ENCODE assay signal across 22 mouse cellular contexts in genomic region chr1:171774266-171774665, GRCm38 (mm10). TPM values are rescaled to one million over a fixed set of nuclear protein-coding genes. Genes with fewer than 3 reads are reported as not detected.
DNase-seq lines count a peak whose midpoint lies in the region; ATAC-seq and TF ChIP-seq lines count a peak whose summit lies in the region.
"Had no signal": no experiment of that assay in that cellular context is flagged by ENCODE, and none has a peak within 500 bp of the region (broad histone marks: within the 10 kb centered on the region; RNA-seq: fewer than 3 reads in every experiment).

No protein-coding gene starts in this region.

- DNase-seq in midbrain, embryonic 11.5 days (ENCODE audit: low spot score, missing footprints): peak; percentile 23
- peak; percentile 69 for DNase-seq in MEL (ENCODE audit: low read depth, low spot score)
- DNase-seq in induced T-regulatory cell, adult 2 months (ENCODE audit: low read depth): peak; percentile 51
- no peak for DNase-seq in kidney, adult 11 months
- no peak for DNase-seq in heart, adult 11 months
- DNase-seq: adrenal gland, adult 2 months; adrenal gland, adult 8-10 months; adrenal gland, postnatal 10 days; adrenal gland, postnatal 14 days; adrenal gland, postnatal 25 days; adrenal gland, postnatal 36 days; B cell, adult 2 months; cerebellum, adult 11 months; cerebellum, adult 11-12 months; cerebellum, adult 18-20 months had no signal

- no peak for ATAC-seq in megakaryocyte, adult 5-6 weeks (ENCODE audit: poor library complexity, severe bottlenecking)
- ATAC-seq in midbrain, embryonic 11.5 days (ENCODE audit: low FRiP score): no peak
- ATAC-seq in midbrain, embryonic 15.5 days (replicated peaks): no peak
- ATAC-seq: Patski had no signal

- H3K27me3 ChIP-seq in megakaryocyte, embryonic 14.5 days (replicated peaks): no peaks in the 10 kb centered on the region
- no peaks in the 10 kb centered on the region for H3K27me3 ChIP-seq in midbrain, embryonic 11.5 days (ENCODE audit: control insufficient read depth, insufficient read depth, low read length)
- no peaks in the 10 kb centered on the region for H3K27me3 ChIP-seq in midbrain, embryonic 15.5 days (replicated peaks)
- no peaks in the 10 kb centered on the region for H3K27me3 ChIP-seq in MEL (ENCODE audit: control insufficient read depth in 1 of 2, insufficient read depth in 2 of 2, low read length in 2 of 2)
- H3K27me3 ChIP-seq: CH12.LX, Patski had no signal

- no peaks in the 10 kb centered on the region for H3K79me2 ChIP-seq in MEL (ENCODE audit: control insufficient read depth, insufficient read depth, low read length, poor library complexity)

- no peak overlapping the region for H3K9ac ChIP-seq in midbrain, embryonic 11.5 days (ENCODE audit: low read length)
- H3K9ac ChIP-seq in midbrain, embryonic 15.5 days: no peak overlapping the region
- peak overlapping the region; percentile 52 for H3K9ac ChIP-seq in MEL (ENCODE audit: control insufficient read depth, low read depth, low read length, poor library complexity, severe bottlenecking)

- no peak for TF ChIP-seq RAD21 in MEL (IDR thresholded peaks at IDR 0.05; ENCODE audit: low read depth, low read length)

- peak overlapping the region; percentile 88 for H3K4me3 ChIP-seq in megakaryocyte, embryonic 14.5 days (replicated peaks)
- no peak overlapping the region for H3K4me3 ChIP-seq in midbrain, embryonic 11.5 days (ENCODE audit: low read depth, low read length)
- no peak overlapping the region for H3K4me3 ChIP-seq in midbrain, embryonic 15.5 days
- H3K4me3 ChIP-seq in MEL (ENCODE audit: control insufficient read depth in 1 of 2, insufficient read depth in 1 of 2, low read depth in 2 of 2, low read length in 2 of 2): peak overlapping the region; percentile 59 to 69

- H3K4me1 ChIP-seq in megakaryocyte, embryonic 14.5 days: peaks cover 87% of the 10 kb centered on the region
- no peaks in the 10 kb centered on the region for H3K4me1 ChIP-seq in midbrain, embryonic 11.5 days (ENCODE audit: control insufficient read depth, insufficient read depth, low read length)
- no peaks in the 10 kb centered on the region for H3K4me1 ChIP-seq in midbrain, embryonic 15.5 days
- H3K4me1 ChIP-seq in MEL (ENCODE audit: control insufficient read depth in 1 of 2, insufficient read depth in 2 of 2, low read length in 2 of 2): peaks cover 4 to 14% of the 10 kb centered on the region in 2 experiments

- WGBS in midbrain, embryonic 11.5 days: 78% methylated on average over 5 of the region's 5 CpGs
- WGBS in midbrain, embryonic 15.5 days: 85% methylated on average over 5 of the region's 5 CpGs

- H3K36me3 ChIP-seq in megakaryocyte, embryonic 14.5 days (replicated peaks; ENCODE audit: low read length): peaks cover 93% of the 10 kb centered on the region
- no peaks in the 10 kb centered on the region for H3K36me3 ChIP-seq in midbrain, embryonic 11.5 days (ENCODE audit: control insufficient read depth, insufficient read depth, low read length)
- H3K36me3 ChIP-seq in midbrain, embryonic 15.5 days (replicated peaks): no peaks in the 10 kb centered on the region
- H3K36me3 ChIP-seq in MEL (ENCODE audit: control insufficient read depth in 1 of 2, insufficient read depth in 2 of 2, low read length in 2 of 2): peaks cover 0 to 12% of the 10 kb centered on the region in 2 experiments; a peak in 2 of 4 replicates
- H3K36me3 ChIP-seq: G1E had no signal

- H3K4me2 ChIP-seq in midbrain, embryonic 11.5 days: no peak overlapping the region
- no peak overlapping the region for H3K4me2 ChIP-seq in midbrain, embryonic 15.5 days

- no peak for TF ChIP-seq POLR2A in MEL (IDR thresholded peaks at IDR 0.05; ENCODE audit: control insufficient read depth in 1 of 2, insufficient read depth in 1 of 2, low read depth in 1 of 2, low read length in 2 of 2, poor library complexity in 1 of 2)

- no peak overlapping the region for H3K27ac ChIP-seq in midbrain, embryonic 11.5 days (ENCODE audit: low read depth, low read length)
- H3K27ac ChIP-seq in midbrain, embryonic 15.5 days: no peak overlapping the region
- peak overlapping the region; percentile 76; the same call in 1 of the 2 replicates for H3K27ac ChIP-seq in MEL (ENCODE audit: control insufficient read depth, low read depth, low read length)

- no peaks in the 10 kb centered on the region for H3K9me3 ChIP-seq in megakaryocyte, embryonic 14.5 days
- no peaks in the 10 kb centered on the region for H3K9me3 ChIP-seq in midbrain, embryonic 11.5 days (ENCODE audit: control insufficient read depth, low read length)
- H3K9me3 ChIP-seq in midbrain, embryonic 15.5 days: no peaks in the 10 kb centered on the region
- no peaks in the 10 kb centered on the region for H3K9me3 ChIP-seq in MEL (replicated peaks; ENCODE audit: insufficient read depth, low read length)

- TF ChIP-seq CTCF in MEL (IDR thresholded peaks at IDR 0.05 in 2 of 3, conservative IDR thresholded peaks at IDR 0.05 in 1 of 3; ENCODE audit: control insufficient read depth in 1 of 3, insufficient read depth in 1 of 3, low read depth in 2 of 3, low read length in 3 of 3, poor library complexity in 1 of 3, severe bottlenecking in 1 of 3): no peak

- TF ChIP-seq EP300 in MEL (IDR thresholded peaks at IDR 0.05; ENCODE audit: low read depth in 1 of 2, low read length in 2 of 2): peak in 1 of 2 experiments; percentile 36; a peak in 1 of 4 replicates

TF ChIP-seq in MEL, 35 proteins besides CTCF, POLR2A, EP300 and RAD21:
- TF ChIP-seq TBP (IDR thresholded peaks at IDR 0.05; ENCODE audit: low read depth, low read length): no peak
- no peak for TF ChIP-seq MYC (IDR thresholded peaks at IDR 0.05; ENCODE audit: low read depth, low read length)
- no peak for TF ChIP-seq JUND (IDR thresholded peaks at IDR 0.05; ENCODE audit: low read depth, low read length)
- TF ChIP-seq POLR2AphosphoS2 (IDR thresholded peaks at IDR 0.05; ENCODE audit: low read length): no peak
- no peak for TF ChIP-seq HCFC1 (IDR thresholded peaks at IDR 0.05; ENCODE audit: low read depth, low read length)
- no peak for TF ChIP-seq USF1 (IDR thresholded peaks at IDR 0.05; ENCODE audit: low read depth, low read length)
- 0 out of 2 replicates have a peak, but pooled peaks have one; percentile 2 for TF ChIP-seq NELFE (IDR thresholded peaks at IDR 0.05; ENCODE audit: low read depth, low read length)
- no peak for TF ChIP-seq MXI1 (IDR thresholded peaks at IDR 0.05; ENCODE audit: low read depth, low read length)
- TF ChIP-seq MYB (IDR thresholded peaks at IDR 0.05; ENCODE audit: low read depth, low read length): no peak
- TF ChIP-seq UBTF (IDR thresholded peaks at IDR 0.05; ENCODE audit: borderline replicate concordance, insufficient read depth, low read depth, low read length): no peak
- no peak for TF ChIP-seq RCOR1 (IDR thresholded peaks at IDR 0.05; ENCODE audit: low read depth, low read length)
- no peak for TF ChIP-seq POLR2AphosphoS5 (IDR thresholded peaks at IDR 0.05; ENCODE audit: borderline replicate concordance, low read depth, low read length)
- no peak for TF ChIP-seq ELF1 (IDR thresholded peaks at IDR 0.05; ENCODE audit: low read depth, low read length)
- TF ChIP-seq BHLHE40 (IDR thresholded peaks at IDR 0.05; ENCODE audit: borderline replicate concordance, low read depth, low read length): no peak
- TF ChIP-seq SIN3A (IDR thresholded peaks at IDR 0.05; ENCODE audit: low read length): 0 out of 2 replicates have a peak, but pooled peaks have one; percentile 46
- TF ChIP-seq TCF12 (IDR thresholded peaks at IDR 0.05; ENCODE audit: low read depth, low read length): no peak

RNA-seq across cellular contexts. Expression of gene Slamf1, which starts 7.3 kb away (rescaled TPM):
- 6.4 and 38.5 TPM in 2 replicates for polyA plus RNA-seq in megakaryocyte, embryonic 14.5 days (2012; ENCODE audit: insufficient read depth, low replicate concordance)
- total RNA-seq in megakaryocyte, adult 5-6 weeks (2015): not detected in 2 replicates
- not detected in 2 replicates for total RNA-seq in megakaryocyte, adult 5-6 weeks (2017)
- 0.29 and 0.37 TPM in 2 replicates for polyA plus RNA-seq in midbrain, embryonic 11.5 days (2014; fragmentation: Nextera tagmentation; extraction: Ambion mirVana)
- polyA plus RNA-seq in midbrain, embryonic 15.5 days (2015; fragmentation: Nextera tagmentation; extraction: Ambion mirVana): 0.10 and 0.19 TPM in 2 replicates
- total RNA-seq in MEL (2012; rRNA removed): 0.72 and 0.73 TPM in 2 replicates
- polyA plus RNA-seq in MEL (2012; ENCODE audit: insufficient read depth in 1 of 2, insufficient read length in 2 of 2, low read depth in 1 of 2, low replicate concordance in 2 of 2, missing spikeins in 1 of 2): 1 to 10 TPM in 1 of 2 experiments, not detected in 1; 1.3 TPM
- total RNA-seq: adrenal gland, adult 2 months; adrenal gland, postnatal 25 days had no signal
- polyA plus RNA-seq: C2C12, G1E had no signal

Comparison
In these comparisons a context has a peak if more than half of its experiments do, and no peak if none do; other contexts are left out.
1. H3K4me3 ChIP-seq: peak in megakaryocyte, embryonic 14.5 days (single experiment) and MEL (2 of 2); none in midbrain, embryonic 11.5 days (single experiment) and midbrain, embryonic 15.5 days (single experiment).
2. DNase-seq: peak in midbrain, embryonic 11.5 days (single experiment), MEL (single experiment) and induced T-regulatory cell, adult 2 months (single experiment); none in kidney, adult 11 months (single experiment) and heart, adult 11 months (single experiment).